Mouse (Mus musculus) midbrain, postnatal 0 days (tissue): ENCODE measurements around the gene Dusp11. TPM values are rescaled to one million over a fixed set of nuclear protein-coding genes. Genes with fewer than 3 reads are reported as not detected.
A peak's percentile ranks its signal among the peaks of the same experiment; 100 is the strongest.
"Not testable (repeated sequence)": the region's sequence is repeated elsewhere in the genome, so short reads cannot be mapped to it uniquely, and the experiment has no call there.

Experiments used
- ATAC-seq: fragments of 200-750 bp; cut with Nextera tagmentation; 2 replicates; pipeline ENCODE4 v1.8.0; 2017; ENCODE audit warnings: moderate number of reproducible peaks, mild to moderate bottlenecking, moderate TSS enrichment, moderate library complexity; ENCODE audit not compliant: low FRiP score
- DNase-seq: peaks from one replicate; pipeline ENCODE4 v3.0.0-alpha.2; 2015; ENCODE audit warnings: low spot score
- H3K27ac ChIP-seq: fragments of 300-500 bp; sonication (generic); 2 replicates; pipeline ENCODE4 v1.5.1; 2014; ENCODE audit warnings: low read depth, mild to moderate bottlenecking, low read length, mixed read lengths
- H3K27me3 ChIP-seq: fragments of 300-500 bp; sonication (generic); 2 replicates; pipeline ENCODE4 v1.6.1; 2014; ENCODE audit warnings: low read length, control low read depth, mixed read lengths; ENCODE audit not compliant: insufficient read depth
- H3K36me3 ChIP-seq: fragments of 300-500 bp; sonication (generic); 2 replicates; pipeline ENCODE4 v1.6.1; 2014; ENCODE audit warnings: low read length, control low read depth, mixed read lengths; ENCODE audit not compliant: insufficient read depth
- H3K4me1 ChIP-seq: fragments of 300-500 bp; sonication (generic); 2 replicates; pipeline ENCODE4 v1.6.1; 2014; ENCODE audit warnings: mild to moderate bottlenecking, control low read depth, antibody characterized with exemption, low read length, mixed read lengths; ENCODE audit not compliant: insufficient read depth
- H3K4me2 ChIP-seq: fragments of 300-500 bp; sonication (generic); 2 replicates; pipeline ENCODE4 v1.6.1; 2014; ENCODE audit warnings: low read depth, mild to moderate bottlenecking, low read length, mixed read lengths; ENCODE audit not compliant: poor library complexity, severe bottlenecking
- H3K4me3 ChIP-seq: fragments of 300-500 bp; sonication (generic); 2 replicates; pipeline ENCODE4 v1.5.1; 2014; ENCODE audit warnings: low read depth, mild to moderate bottlenecking, low read length, moderate library complexity
- H3K9ac ChIP-seq: fragments of 300-500 bp; sonication (generic); replicated peaks from 2 replicates; pipeline ENCODE4 v1.6.1; 2014; ENCODE audit warnings: mild to moderate bottlenecking, low read length, moderate library complexity, mixed read lengths; ENCODE audit not compliant: poor library complexity, severe bottlenecking
- H3K9me3 ChIP-seq: fragments of 300-500 bp; sonication (generic); 2 replicates; pipeline ENCODE4 v1.6.1; 2016; ENCODE audit warnings: low read length, control low read depth
- CTCF ChIP-seq: IDR thresholded peaks from 2 replicates; pipeline ENCODE4 v1.5.1; 2016; ENCODE audit warnings: antibody characterized with exemption, mild to moderate bottlenecking
- WGBS: fragments of 180-500 bp; shearing (Covaris S2); extraction: QIAGEN DNeasy Blood & Tissue Kit; methylation state at CpG from one replicate; pipeline ENCODE4 v1.1.7; 2014; 5-methylcytosine and 5-hydroxymethylcytosine counted together
- polyA plus RNA-seq: library from polyadenylated mRNA; unstranded; fragments of >200 nt; fragmentation: Nextera tagmentation; extraction: Ambion mirVana; gene quantifications from 2 replicates; pipeline ENCODE4 v1.2.1, GENCODE M21; 2015
- total RNA-seq: library from RNA; depleted of rRNA; stranded (reverse); fragments of >200 nt; gene quantifications from 2 replicates; pipeline ENCODE4 v1.2.3, GENCODE M21; 2014; rRNA removed

Gene Dusp11
- total and polyA plus RNA-seq, 2 experiments from 2014 or later = 36.0 to 82.8 TPM

GRCm38 (mm10) chr6:85904642-85905061, 56.8 kb downstream of the Dusp11 start, which contains the start of gene Nat8f4:
Nat8f4 (minus strand) TSS chr6:85904884.
- peak within 1 kb of the TSS; percentile 27; the same call in 1 of the 2 replicates for H3K4me3 ChIP-seq
- H3K9ac ChIP-seq, H3K27ac ChIP-seq, H3K27me3 ChIP-seq, H3K4me1 ChIP-seq, H3K36me3 ChIP-seq, H3K9me3 ChIP-seq: not testable (repeated sequence)
- H3K4me2 ChIP-seq = peak within 1 kb of the TSS; percentile 22; the same call in 1 of the 2 replicates
- peak; percentile 30 for DNase-seq
- 16% methylated on average over 20 of the region's 20 CpGs for whole genome bisulfite sequencing
- peak; percentile 71 for ATAC-seq
- TF ChIP-seq CTCF = peak; percentile 82

DNA sequence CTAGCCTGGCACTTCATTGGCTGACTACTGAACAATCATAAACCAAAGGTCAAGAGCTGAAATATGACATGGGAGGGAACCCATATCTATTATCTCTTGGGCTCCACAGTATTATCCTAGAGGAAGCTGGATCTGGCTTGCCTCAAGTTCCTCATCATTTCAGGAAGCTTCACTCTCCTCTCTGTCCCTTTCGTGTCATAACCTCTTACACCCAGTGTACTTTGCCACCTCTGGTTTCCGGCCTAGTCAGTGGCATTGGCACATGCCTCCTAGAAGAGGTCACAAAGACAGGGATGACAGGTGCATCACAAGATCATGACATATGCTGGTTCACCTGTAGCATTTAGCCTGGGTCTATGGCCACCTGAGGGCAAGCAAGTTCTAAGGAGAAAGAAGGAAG, 59.2 kb downstream of the Dusp11 start:
- Histone ChIP-seq H3K9ac (no peak overlapping the region), H3K27ac (no peak overlapping the region), H3K36me3 (no peaks in the 10 kb centered on the region), H3K4me3 (no peak overlapping the region), H3K27me3 (no peaks in the 10 kb centered on the region), H3K4me1 (no peaks in the 10 kb centered on the region), H3K4me2 (no peak overlapping the region), H3K9me3 (no peaks in the 10 kb centered on the region)
- 98% methylated on average over 2 of the region's 2 CpGs for WGBS
- ATAC-seq (no peak), DNase-seq (no peak)
- no peak for TF ChIP-seq CTCF

DNA sequence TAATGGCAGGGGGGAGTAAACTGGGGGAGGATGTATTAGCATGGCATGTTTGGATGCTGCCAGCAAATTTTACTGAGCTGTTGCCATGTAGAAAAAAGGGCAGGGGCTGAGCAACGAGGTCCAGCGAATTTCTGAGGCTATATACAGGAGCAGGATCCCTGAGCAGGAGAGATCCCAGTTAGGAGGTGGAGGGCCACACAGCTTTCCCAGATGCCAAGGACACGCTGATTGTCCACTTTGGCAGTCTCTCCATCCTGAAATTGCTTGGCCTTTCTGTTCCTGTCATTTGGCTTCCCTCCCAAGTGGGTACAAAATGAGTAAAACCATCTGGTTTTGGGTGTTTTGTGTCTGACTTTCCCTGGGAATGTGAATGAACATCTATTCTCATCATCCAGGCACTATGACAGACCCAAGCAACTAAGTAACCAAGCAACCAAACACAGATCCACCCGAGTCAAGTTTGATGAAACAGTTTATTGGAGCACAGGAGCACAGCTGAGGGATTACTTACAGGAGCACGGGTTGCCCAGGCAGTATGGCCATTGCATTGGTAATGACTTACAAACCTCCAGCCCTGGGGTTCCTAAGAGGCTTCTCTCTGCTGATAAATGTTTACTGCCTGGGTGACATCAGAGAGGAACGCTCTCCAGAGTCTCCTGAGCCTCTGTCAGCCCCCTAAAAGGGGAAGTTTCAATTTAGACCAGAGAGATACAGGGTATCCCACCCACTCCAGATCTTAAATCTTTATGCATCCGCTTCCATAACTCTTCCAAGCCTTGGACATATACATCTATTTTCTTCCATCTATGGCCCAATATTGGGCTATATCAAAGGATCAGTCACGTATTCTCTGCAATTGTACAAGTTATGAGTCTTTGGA, 62.6 kb downstream of the Dusp11 start:
- not testable (repeated sequence) for H3K9me3 ChIP-seq, H3K4me1 ChIP-seq, H3K27me3 ChIP-seq, H3K4me2 ChIP-seq, H3K9ac ChIP-seq, H3K4me3 ChIP-seq, H3K36me3 ChIP-seq, H3K27ac ChIP-seq, ATAC-seq
- DNase-seq = peak; percentile 1
- WGBS = 80% methylated on average over 6 of the region's 8 CpGs

DNA sequence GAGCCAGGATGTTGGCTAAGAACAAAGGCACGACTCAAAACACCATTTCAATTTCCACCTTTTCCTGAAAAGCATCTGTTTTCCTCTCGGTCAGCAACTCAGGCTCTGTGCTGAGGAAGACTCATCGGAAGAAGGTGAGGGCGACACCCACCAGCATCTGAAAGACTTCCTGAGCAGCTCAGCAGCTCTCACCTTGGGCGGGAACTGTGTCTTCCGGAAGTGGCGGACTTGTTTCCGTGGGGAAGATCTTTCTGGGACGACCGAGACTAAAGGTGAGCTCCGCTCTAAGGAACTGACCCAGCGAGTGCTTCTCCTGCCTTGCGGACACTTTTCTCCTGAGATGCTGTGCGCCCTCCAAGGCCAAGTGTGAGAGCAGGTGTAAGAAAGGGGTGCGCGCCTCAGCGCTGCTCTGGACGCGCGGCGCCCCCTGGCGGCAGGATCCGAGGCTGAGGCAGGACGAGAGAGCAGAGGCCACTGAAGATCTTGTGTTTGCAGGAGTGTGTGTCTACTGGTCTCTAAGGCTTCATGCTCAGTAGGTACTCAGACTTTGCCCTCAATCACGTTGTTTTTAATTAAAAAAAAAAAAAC, 66.3 kb downstream of the Dusp11 start:
- not testable (repeated sequence) for H3K27ac ChIP-seq, H3K36me3 ChIP-seq, H3K4me1 ChIP-seq, H3K9ac ChIP-seq, H3K4me2 ChIP-seq, H3K27me3 ChIP-seq, H3K9me3 ChIP-seq, ATAC-seq, DNase-seq, H3K4me3 ChIP-seq
- peak; percentile 55 for TF ChIP-seq CTCF
- 76% methylated on average over 25 of the region's 25 CpGs for WGBS

Other genes with a start within 250 kb of the Dusp11 start
- gene Nat8f7, start 248.5 kb downstream of the Dusp11 start, total RNA-seq = 0.93 TPM in 1 of 2 replicates, not detected in the other
- gene Nat8f7, start 248.5 kb downstream of the Dusp11 start, polyA plus RNA-seq = 0.17 and 0.21 TPM in 2 replicates
- 0.16 and 0.19 TPM in 2 replicates for gene Nat8f3, start 195.9 kb downstream of the Dusp11 start, total RNA-seq
- 0.21 and 0.38 TPM in 2 replicates for gene Nat8f3, start 195.9 kb downstream of the Dusp11 start, polyA plus RNA-seq
- 1.1 TPM in 1 of 2 replicates, not detected in the other for gene Nat8f6, start 140.7 kb downstream of the Dusp11 start, total RNA-seq
- gene Nat8f6, start 140.7 kb downstream of the Dusp11 start, polyA plus RNA-seq = not detected in 2 replicates
- gene Nat8f5, start 140.7 kb downstream of the Dusp11 start, total RNA-seq = 0.49 TPM in 1 of 2 replicates, not detected in the other
- 0.52 and 0.73 TPM in 2 replicates for gene Nat8f5, start 140.7 kb downstream of the Dusp11 start, polyA plus RNA-seq
- 0.49 TPM in 1 of 2 replicates, not detected in the other for gene Nat8, start 129.6 kb downstream of the Dusp11 start, total RNA-seq
- 0.54 and 0.91 TPM in 2 replicates for gene Nat8, start 129.6 kb downstream of the Dusp11 start, polyA plus RNA-seq
- gene Nat8f2, start 92.5 kb downstream of the Dusp11 start, total RNA-seq = not detected in 2 replicates
- 0.06 TPM in 1 of 2 replicates, not detected in the other for gene Nat8f2, start 92.5 kb downstream of the Dusp11 start, polyA plus RNA-seq
- 4.9 and 6.2 TPM in 2 replicates for gene Nat8f4, start 56.8 kb downstream of the Dusp11 start, total RNA-seq
- gene Nat8f4, start 56.8 kb downstream of the Dusp11 start, polyA plus RNA-seq = 5.6 and 6.4 TPM in 2 replicates
- gene Tprkb, start 49.8 kb downstream of the Dusp11 start, total RNA-seq = 43.7 and 44.3 TPM in 2 replicates
- gene Tprkb, start 49.8 kb downstream of the Dusp11 start, polyA plus RNA-seq = 51.7 and 61.5 TPM in 2 replicates
- gene Nat8f1, start 46.0 kb downstream of the Dusp11 start, total RNA-seq = 9.3 and 11.2 TPM in 2 replicates
- 19.8 and 19.9 TPM in 2 replicates for gene Nat8f1, start 46.0 kb downstream of the Dusp11 start, polyA plus RNA-seq
- gene Figla, start 54.5 kb upstream of the Dusp11 start, total RNA-seq = not detected in 2 replicates
- gene Figla, start 54.5 kb upstream of the Dusp11 start, polyA plus RNA-seq = not detected in 2 replicates
- 159 and 196 TPM in 2 replicates for gene Add2, start 67.0 kb upstream of the Dusp11 start, total RNA-seq
- 118 and 124 TPM in 2 replicates for gene Add2, start 67.0 kb upstream of the Dusp11 start, polyA plus RNA-seq
- 32.1 and 37.1 TPM in 2 replicates for gene Tgfa, start 233.6 kb upstream of the Dusp11 start, total RNA-seq
- gene Tgfa, start 233.6 kb upstream of the Dusp11 start, polyA plus RNA-seq = 15.3 and 16.8 TPM in 2 replicates